Mouse (Mus musculus) heart, adult 2 months (tissue): Measurements from ENCODE around the gene Erbb3.

ENCODE experiments used
- CTCF ChIP-seq: fragments of 200-600 bp; IDR thresholded peaks from 2 replicates; pipeline ENCODE4 v1.8.1; 2022; ENCODE audit warnings: antibody characterized with exemption, mild to moderate bottlenecking, moderate library complexity
- POLR2A ChIP-seq: fragments of 200-500 bp; IDR thresholded peaks from 2 replicates; pipeline ENCODE4 v1.6.1; 2011; ENCODE audit warnings: mild to moderate bottlenecking, low read depth, low read length, control low read depth; ENCODE audit not compliant: insufficient read depth

GRCm38 (mm10) chr10:128584386-128584785 lies 5.1 kb downstream of the Erbb3 start:
- TF ChIP-seq CTCF = no peak
- TF ChIP-seq POLR2A = no peak
